Mouse (Mus musculus) embryonic facial prominence, embryonic 12.5 days (tissue): ENCODE results near the gene Abca8a. TPM values are rescaled to one million over a fixed set of nuclear protein-coding genes. Genes with fewer than 3 reads are reported as not detected.

ENCODE experiments used
- ATAC-seq: fragments of 200-750 bp; cut with Nextera tagmentation; 2 replicates; pipeline ENCODE4 v1.8.0; 2017; ENCODE audit not compliant: insufficient number of reproducible peaks, insufficient read depth, low FRiP score, low TSS enrichment
- H3K27ac ChIP-seq: fragments of 300-500 bp; sonication (generic); 2 replicates; pipeline ENCODE4 v1.5.1; 2016; ENCODE audit warnings: mild to moderate bottlenecking
- H3K27me3 ChIP-seq: fragments of 300-500 bp; sonication (generic); 2 replicates; pipeline ENCODE4 v1.6.1; 2016; ENCODE audit warnings: mild to moderate bottlenecking, moderate library complexity
- H3K36me3 ChIP-seq: fragments of 300-500 bp; sonication (generic); 2 replicates; pipeline ENCODE4 v1.6.1; 2016; ENCODE audit warnings: mild to moderate bottlenecking
- H3K4me1 ChIP-seq: fragments of 300-500 bp; sonication (generic); 2 replicates; pipeline ENCODE4 v1.6.1; 2016
- H3K4me2 ChIP-seq: fragments of 300-500 bp; sonication (generic); replicated peaks from 2 replicates; pipeline ENCODE4 v1.6.1; 2016; ENCODE audit warnings: mild to moderate bottlenecking, moderate library complexity
- H3K4me3 ChIP-seq: fragments of 300-500 bp; sonication (generic); 2 replicates; pipeline ENCODE4 v1.5.1; 2016; ENCODE audit warnings: mild to moderate bottlenecking
- H3K9ac ChIP-seq: fragments of 300-500 bp; sonication (generic); 2 replicates; pipeline ENCODE4 v1.6.1; 2016; ENCODE audit warnings: mild to moderate bottlenecking, moderate library complexity
- H3K9me3 ChIP-seq: fragments of 300-500 bp; sonication (generic); 2 replicates; pipeline ENCODE4 v1.6.1; 2016; ENCODE audit warnings: mild to moderate bottlenecking, moderate library complexity
- WGBS: fragments of 180-500 bp; shearing (Covaris S2); methylation state at CpG from one replicate; pipeline ENCODE4 v1.1.7; 2016; 5-methylcytosine and 5-hydroxymethylcytosine counted together
- polyA plus RNA-seq: library from polyadenylated mRNA; unstranded; fragments of >200 nt; fragmentation: Nextera tagmentation; extraction: Ambion mirVana; gene quantifications from 2 replicates; pipeline ENCODE4 v1.2.1, GENCODE M21; 2016

Gene Abca8a
- polyA plus RNA-seq, result 0.27 and 1.5 TPM in 2 replicates

DNA sequence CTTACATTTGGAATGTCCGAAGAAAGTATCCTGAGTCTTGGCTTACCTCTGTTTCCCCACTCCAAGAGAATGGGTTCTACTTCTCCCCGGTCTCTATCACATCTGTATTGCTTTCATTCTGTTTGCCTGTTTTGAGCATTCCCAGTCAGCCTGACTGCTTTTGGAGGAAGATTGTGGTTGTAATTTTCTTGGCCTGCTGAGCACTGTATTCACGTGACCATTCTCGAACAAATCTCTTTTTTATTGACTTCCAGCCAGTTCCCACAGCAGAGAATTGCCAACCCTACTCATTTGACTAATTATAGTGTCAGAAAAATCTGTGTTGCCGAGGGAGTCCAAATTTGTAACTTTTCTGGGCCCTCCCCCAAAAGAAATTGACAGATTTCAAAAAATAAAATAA lies at the start of gene Abca8a:
Gene Abca8a, minus strand, starts transcription at position 121 of the 400 bp plus-strand sequence.
- ATAC-seq, result no peak
- Histone ChIP-seq H3K27me3 (no peaks in the 10 kb centered on the region), H3K9ac (no peak within 1 kb of the TSS), H3K4me1 (no peaks in the 10 kb centered on the region), H3K4me3 (no peak within 1 kb of the TSS), H3K9me3 (no peaks in the 10 kb centered on the region), H3K4me2 (no peak within 1 kb of the TSS), H3K27ac (no peak within 1 kb of the TSS), H3K36me3 (no peaks in the 10 kb centered on the region)
- WGBS, result 69% methylated on average over 5 of the region's 5 CpGs

- no peak overlapping the region for H3K27ac ChIP-seq
- no peaks in the 10 kb centered on the region for H3K4me1 ChIP-seq
- no peaks in the 10 kb centered on the region for H3K36me3 ChIP-seq
- H3K9me3 ChIP-seq, result no peaks in the 10 kb centered on the region; the same call in 1 of the 2 replicates
- H3K4me2 ChIP-seq, result no peak overlapping the region
- ATAC-seq, result no peak
- no peaks in the 10 kb centered on the region for H3K27me3 ChIP-seq
- no peak overlapping the region for H3K4me3 ChIP-seq
- WGBS, result 90% methylated on average over 11 of the region's 11 CpGs
- H3K9ac ChIP-seq, result no peak overlapping the region
These were observed 49.6 kb upstream of the Abca8a start for GRCm38 (mm10) chr11:110145421-110145820.

- ATAC-seq, result no peak
- 69% methylated on average over 5 of the region's 5 CpGs for WGBS
- Histone ChIP-seq H3K9me3 (no peaks in the 10 kb centered on the region), H3K36me3 (no peaks in the 10 kb centered on the region), H3K4me1 (no peaks in the 10 kb centered on the region), H3K4me3 (no peak overlapping the region), H3K9ac (no peak overlapping the region), H3K4me2 (no peak overlapping the region), H3K27ac (no peak overlapping the region), H3K27me3 (no peaks in the 10 kb centered on the region)
These were observed 35.0 kb upstream of the Abca8a start for GRCm38 (mm10) chr11:110130760-110131159.

- Histone ChIP-seq H3K36me3 (no peaks in the 10 kb centered on the region), H3K4me1 (no peaks in the 10 kb centered on the region), H3K4me2 (no peak overlapping the region), H3K9me3 (no peaks in the 10 kb centered on the region), H3K27ac (no peak overlapping the region), H3K4me3 (no peak overlapping the region), H3K9ac (no peak overlapping the region), H3K27me3 (no peaks in the 10 kb centered on the region)
- 46% methylated on average over 4 of the region's 4 CpGs for WGBS
- ATAC-seq, result no peak
These were observed 15.4 kb upstream of the Abca8a start for GRCm38 (mm10) chr11:110111137-110111536.

GRCm38 (mm10) chr11:110101437-110101836 lies 5.7 kb upstream of the Abca8a start:
- no peak overlapping the region for H3K4me2 ChIP-seq
- no peaks in the 10 kb centered on the region for H3K9me3 ChIP-seq
- H3K4me1 ChIP-seq, result no peaks in the 10 kb centered on the region
- no peak overlapping the region for H3K27ac ChIP-seq
- no peaks in the 10 kb centered on the region for H3K36me3 ChIP-seq
- ATAC-seq, result no peak
- H3K9ac ChIP-seq, result no peak overlapping the region
- whole genome bisulfite sequencing, result 88% methylated on average over 7 of the region's 7 CpGs
- no peaks in the 10 kb centered on the region for H3K27me3 ChIP-seq
- no peak overlapping the region for H3K4me3 ChIP-seq

GRCm38 (mm10) chr11:110098901-110099300 lies 3.1 kb upstream of the Abca8a start:
- H3K9ac ChIP-seq, result no peak overlapping the region
- H3K9me3 ChIP-seq, result no peaks in the 10 kb centered on the region
- no peaks in the 10 kb centered on the region for H3K27me3 ChIP-seq
- 61% methylated on average over 4 of the region's 4 CpGs for WGBS
- ATAC-seq, result no peak
- no peaks in the 10 kb centered on the region for H3K4me1 ChIP-seq
- no peaks in the 10 kb centered on the region for H3K36me3 ChIP-seq
- no peak overlapping the region for H3K27ac ChIP-seq
- H3K4me2 ChIP-seq, result no peak overlapping the region
- no peak overlapping the region for H3K4me3 ChIP-seq

DNA sequence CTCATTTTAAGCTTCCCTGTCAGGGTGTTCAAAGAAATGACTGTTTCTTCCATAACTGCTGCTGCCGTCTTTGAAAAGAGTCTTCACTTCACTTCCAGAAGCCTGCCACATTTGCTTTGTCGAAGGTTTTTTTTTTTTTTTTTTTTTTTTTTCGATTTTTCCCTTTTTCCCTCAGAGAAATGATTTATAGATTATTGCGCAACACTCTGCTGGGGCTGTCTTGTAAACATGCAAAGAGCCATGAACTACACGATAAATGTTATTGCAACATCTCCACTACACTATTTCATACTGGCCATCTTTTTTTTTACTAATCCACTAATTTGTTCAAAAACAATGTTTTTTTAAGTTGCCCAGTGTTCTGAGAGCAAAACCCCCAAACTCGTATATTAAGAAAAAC lies 1.7 kb upstream of the Abca8a start:
- 76% methylated on average over 6 of the region's 6 CpGs for WGBS
- H3K27ac ChIP-seq, result no peak overlapping the region
- no peak for ATAC-seq
- H3K4me3 ChIP-seq, result no peak overlapping the region
- no peak overlapping the region for H3K4me2 ChIP-seq
- H3K4me1 ChIP-seq, result no peaks in the 10 kb centered on the region
- no peaks in the 10 kb centered on the region for H3K9me3 ChIP-seq
- no peak overlapping the region for H3K9ac ChIP-seq
- H3K36me3 ChIP-seq, result no peaks in the 10 kb centered on the region
- no peaks in the 10 kb centered on the region for H3K27me3 ChIP-seq

- no peak overlapping the region for H3K27ac ChIP-seq
- no peak overlapping the region for H3K9ac ChIP-seq
- 67% methylated on average over 7 of the region's 7 CpGs for WGBS
- H3K9me3 ChIP-seq, result no peaks in the 10 kb centered on the region
- no peaks in the 10 kb centered on the region for H3K4me1 ChIP-seq
- H3K4me2 ChIP-seq, result no peak overlapping the region
- no peak overlapping the region for H3K4me3 ChIP-seq
- H3K36me3 ChIP-seq, result no peaks in the 10 kb centered on the region
- no peak for ATAC-seq
- no peaks in the 10 kb centered on the region for H3K27me3 ChIP-seq
These were observed 865 bp downstream of the Abca8a start for GRCm38 (mm10) chr11:110094846-110095380.

DNA sequence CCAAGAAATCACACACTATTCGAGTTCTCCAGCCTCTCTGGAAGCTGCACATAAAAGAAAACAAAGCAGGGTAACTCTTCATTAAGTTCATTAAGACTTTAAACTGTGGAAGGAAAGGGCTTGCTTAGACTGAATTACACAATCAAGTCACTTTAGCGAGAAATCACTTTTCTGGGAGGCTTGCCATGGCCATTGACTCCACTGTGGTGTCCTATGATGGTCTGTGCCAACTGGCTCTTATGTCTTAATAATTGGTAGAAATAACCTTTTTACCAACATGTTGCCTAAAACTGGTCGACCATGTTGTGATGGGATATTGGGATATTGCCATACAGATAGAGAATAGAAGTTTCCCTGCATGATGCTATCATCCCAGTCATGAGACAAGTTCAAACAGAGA lies 1.5 kb downstream of the Abca8a start:
- no peak for ATAC-seq
- H3K4me1 ChIP-seq, result no peaks in the 10 kb centered on the region
- H3K4me3 ChIP-seq, result no peak overlapping the region
- no peak overlapping the region for H3K4me2 ChIP-seq
- H3K36me3 ChIP-seq, result no peaks in the 10 kb centered on the region
- 81% methylated on average over 3 of the region's 3 CpGs for WGBS
- H3K9me3 ChIP-seq, result no peaks in the 10 kb centered on the region
- H3K27ac ChIP-seq, result no peak overlapping the region
- H3K27me3 ChIP-seq, result no peaks in the 10 kb centered on the region
- H3K9ac ChIP-seq, result no peak overlapping the region

DNA sequence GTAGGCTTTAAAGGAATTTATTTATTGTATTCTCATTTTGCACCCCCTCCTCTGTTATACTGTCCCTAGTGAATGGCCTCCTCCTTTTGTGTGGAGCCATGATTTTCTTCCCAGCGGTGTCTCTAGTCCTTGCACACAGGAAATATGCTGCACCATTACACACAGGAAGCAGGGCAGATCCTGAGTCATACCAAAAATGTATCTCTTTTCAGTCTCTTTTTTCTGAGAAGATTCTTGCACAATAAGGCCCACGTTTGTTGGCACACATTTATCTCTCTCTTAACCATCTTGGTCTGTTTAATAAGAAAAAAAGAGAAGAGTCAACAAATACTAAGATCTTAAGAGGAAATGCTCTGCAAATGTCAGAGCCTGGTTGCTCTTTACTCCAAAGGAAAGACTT lies 4.5 kb downstream of the Abca8a start:
- WGBS, result 76% methylated on average over 2 of the region's 2 CpGs
- Histone ChIP-seq H3K27me3 (no peaks in the 10 kb centered on the region), H3K27ac (no peak overlapping the region), H3K4me3 (no peak overlapping the region), H3K36me3 (no peaks in the 10 kb centered on the region), H3K4me2 (no peak overlapping the region), H3K9ac (no peak overlapping the region), H3K9me3 (no peaks in the 10 kb centered on the region), H3K4me1 (no peaks in the 10 kb centered on the region)
- no peak for ATAC-seq

GRCm38 (mm10) chr11:110072158-110072557 lies 23.6 kb downstream of the Abca8a start:
- WGBS, result 62% methylated on average over 3 of the region's 3 CpGs
- Histone ChIP-seq H3K9me3 (no peaks in the 10 kb centered on the region), H3K27me3 (no peaks in the 10 kb centered on the region), H3K4me1 (no peaks in the 10 kb centered on the region), H3K4me2 (no peak overlapping the region), H3K27ac (no peak overlapping the region), H3K9ac (no peak overlapping the region), H3K36me3 (no peaks in the 10 kb centered on the region), H3K4me3 (no peak overlapping the region)
- no peak for ATAC-seq

DNA sequence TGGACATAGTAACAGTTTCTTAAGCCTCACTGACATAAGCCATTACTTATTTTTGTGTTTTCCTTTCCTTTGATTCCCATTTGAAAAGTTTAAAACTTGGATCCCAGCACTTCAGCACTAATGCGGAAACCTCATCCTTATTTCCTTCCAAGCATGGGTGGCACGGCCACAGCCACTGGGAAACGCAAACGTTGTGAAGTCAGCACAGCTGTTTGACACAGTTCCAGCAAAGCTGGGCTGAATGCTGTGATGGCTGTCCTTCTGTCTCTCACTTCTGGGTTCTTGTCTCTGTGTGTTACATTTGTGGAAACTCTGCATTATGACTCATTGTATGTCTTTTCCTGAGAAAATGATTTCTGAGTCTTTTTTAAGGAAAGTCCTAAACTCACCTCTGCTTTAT lies 34.7 kb downstream of the Abca8a start:
- H3K4me3 ChIP-seq, result no peak overlapping the region
- H3K4me2 ChIP-seq, result no peak overlapping the region
- WGBS, result 51% methylated on average over 4 of the region's 4 CpGs
- no peaks in the 10 kb centered on the region for H3K9me3 ChIP-seq
- no peak overlapping the region for H3K9ac ChIP-seq
- H3K4me1 ChIP-seq, result no peaks in the 10 kb centered on the region
- H3K27ac ChIP-seq, result no peak overlapping the region
- no peak for ATAC-seq
- H3K27me3 ChIP-seq, result no peaks in the 10 kb centered on the region
- no peaks in the 10 kb centered on the region for H3K36me3 ChIP-seq

DNA sequence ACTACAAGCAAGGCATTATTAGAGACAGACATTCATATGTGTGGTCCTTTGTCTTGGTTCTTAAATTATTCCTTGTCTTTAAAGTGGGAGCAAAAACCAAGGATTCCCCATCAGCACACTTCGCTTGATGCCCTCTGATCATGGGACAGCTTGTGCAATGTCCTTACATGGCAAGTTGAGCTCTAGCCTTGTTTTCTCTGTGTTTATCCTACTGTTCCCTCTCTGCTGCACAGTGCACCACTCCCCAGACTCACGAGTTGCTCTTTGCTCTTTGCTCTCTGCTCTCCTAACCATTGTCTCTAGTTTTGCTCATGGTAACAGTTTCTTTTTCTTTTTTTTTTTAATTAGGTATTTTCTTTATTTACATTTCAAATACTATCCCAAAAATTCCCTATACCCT lies 35.7 kb downstream of the Abca8a start:
- Histone ChIP-seq H3K4me1 (no peaks in the 10 kb centered on the region), H3K4me2 (no peak overlapping the region), H3K9me3 (no peaks in the 10 kb centered on the region), H3K4me3 (no peak overlapping the region), H3K27ac (no peak overlapping the region), H3K9ac (no peak overlapping the region), H3K27me3 (no peaks in the 10 kb centered on the region), H3K36me3 (no peaks in the 10 kb centered on the region)
- no peak for ATAC-seq
- WGBS, result 76% methylated on average over 2 of the region's 2 CpGs
